Mouse (Mus musculus) right cerebral cortex, postnatal 10 days (tissue): ENCODE data around the gene Comt.

Experiments
- DNase-seq, 2 experiments: peaks; one replicate each; pipeline ENCODE4 v3.0.0; 2021; ENCODE audit warnings: low spot score in 2 of 2

Comt gene

GRCm38 (mm10) chr16:18360151-18360805 is 66.4 kb downstream of the Comt start:
- DNase-seq = no peak

GRCm38 (mm10) chr16:18357977-18358376 is 68.7 kb downstream of the Comt start:
- no peak for DNase-seq

- no peak for DNase-seq
Measured at GRCm38 (mm10) chr16:18356961-18357360, 69.7 kb downstream of the Comt start.
